Mouse (Mus musculus) spleen, embryonic (tissue): ENCODE results near the gene Znhit2.

ENCODE experiments used
- CTCF ChIA-PET: fragments of 350-600 bp; sonication (Branson Sonifier 250); formaldehyde crosslinking; loops from one replicate; lab custom pipeline; 2022; lab: Charles Lee

Gene Znhit2

DNA sequence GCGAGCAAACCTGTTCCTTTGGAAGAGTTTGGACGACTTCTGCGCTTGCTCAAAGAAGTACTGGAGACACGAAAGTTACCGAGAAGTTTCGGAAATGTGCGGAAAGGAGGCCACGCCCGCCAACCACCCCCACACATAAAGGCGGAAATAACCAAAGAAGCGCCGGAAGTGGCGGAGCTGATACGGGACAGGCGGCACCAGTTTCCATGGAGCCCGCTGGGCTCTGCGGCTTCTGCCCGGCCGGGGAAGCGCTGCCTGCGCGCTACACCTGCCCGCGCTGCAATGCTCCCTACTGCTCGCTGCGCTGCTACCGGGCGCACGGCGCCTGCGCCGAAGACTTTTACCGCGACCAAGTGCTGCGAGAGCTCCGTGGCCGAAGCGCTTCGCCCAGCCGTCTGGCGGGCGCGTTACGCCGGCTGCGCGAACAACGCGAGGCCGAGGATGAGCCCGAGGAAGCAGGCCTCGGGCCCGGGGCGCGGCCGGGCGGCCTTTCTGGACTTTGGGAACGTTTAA, at the start of gene Znhit2:
Gene Znhit2 (plus strand): TSS at position 172 of the 513 bp plus-strand sequence.
- CTCF ChIA-PET = interaction anchor here (0.5 to 1.0 kb wide), 2 partner anchors 23 to 64 kb away, joined by 3 to 6 read pairs; no protein-coding TSS in a partner anchor

DNA sequence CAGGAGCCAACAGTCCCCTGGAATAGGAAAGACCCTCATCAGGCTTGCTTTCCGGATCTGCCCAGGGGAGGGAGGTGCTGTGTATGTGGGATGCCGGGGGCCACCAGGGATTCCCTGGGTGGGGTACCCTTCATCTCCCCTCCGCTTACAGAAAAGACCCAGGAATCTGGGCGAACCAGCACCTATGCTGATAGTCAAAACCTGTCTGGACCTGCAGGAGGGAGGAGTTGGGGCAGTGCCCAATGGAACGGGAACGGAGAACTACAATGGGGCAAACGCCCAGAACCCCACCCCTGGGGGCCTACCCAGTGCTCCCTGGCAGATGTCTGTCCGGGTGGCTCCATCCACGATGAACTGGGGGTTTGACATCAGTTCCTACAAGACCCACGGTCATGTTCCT, 47.3 kb upstream of the Znhit2 start:
- CTCF ChIA-PET = interaction anchor here (0.6 kb wide), 1 partner anchor 34 kb away, joined by 4 read pairs; no protein-coding TSS in a partner anchor

DNA sequence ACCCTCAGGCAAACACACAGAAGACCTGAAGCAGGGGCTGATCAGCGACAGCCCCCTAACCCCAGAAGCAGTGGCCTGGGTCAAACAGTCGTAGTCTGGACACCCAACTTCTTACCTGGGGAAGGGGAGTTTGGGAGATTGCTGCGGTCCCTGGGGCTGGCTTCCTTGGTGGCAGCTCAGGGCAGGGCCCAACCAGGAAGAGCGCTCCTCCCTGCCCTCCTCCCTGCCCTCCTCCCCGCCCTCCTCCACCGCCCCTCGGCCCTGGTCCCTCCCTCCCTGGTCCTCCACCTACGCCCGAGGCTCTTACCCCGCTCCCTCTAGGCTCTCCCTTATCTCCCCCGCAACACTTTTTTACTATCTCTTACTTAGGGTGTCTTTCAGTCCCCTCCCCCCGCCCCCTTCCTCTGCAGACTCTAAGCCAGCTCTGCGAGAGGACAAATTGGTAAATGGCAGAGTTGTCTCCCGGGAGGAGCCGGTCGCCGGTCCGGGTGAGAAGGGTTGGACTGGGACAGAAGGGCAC, 45.9 kb upstream of the Znhit2 start:
- CTCF ChIA-PET = interaction anchor here (0.6 to 1.4 kb wide), 4 partner anchors 10 to 49 kb away, joined by 3 to 5 read pairs (median 4); partner anchors contain the start of gene Syvn1

DNA sequence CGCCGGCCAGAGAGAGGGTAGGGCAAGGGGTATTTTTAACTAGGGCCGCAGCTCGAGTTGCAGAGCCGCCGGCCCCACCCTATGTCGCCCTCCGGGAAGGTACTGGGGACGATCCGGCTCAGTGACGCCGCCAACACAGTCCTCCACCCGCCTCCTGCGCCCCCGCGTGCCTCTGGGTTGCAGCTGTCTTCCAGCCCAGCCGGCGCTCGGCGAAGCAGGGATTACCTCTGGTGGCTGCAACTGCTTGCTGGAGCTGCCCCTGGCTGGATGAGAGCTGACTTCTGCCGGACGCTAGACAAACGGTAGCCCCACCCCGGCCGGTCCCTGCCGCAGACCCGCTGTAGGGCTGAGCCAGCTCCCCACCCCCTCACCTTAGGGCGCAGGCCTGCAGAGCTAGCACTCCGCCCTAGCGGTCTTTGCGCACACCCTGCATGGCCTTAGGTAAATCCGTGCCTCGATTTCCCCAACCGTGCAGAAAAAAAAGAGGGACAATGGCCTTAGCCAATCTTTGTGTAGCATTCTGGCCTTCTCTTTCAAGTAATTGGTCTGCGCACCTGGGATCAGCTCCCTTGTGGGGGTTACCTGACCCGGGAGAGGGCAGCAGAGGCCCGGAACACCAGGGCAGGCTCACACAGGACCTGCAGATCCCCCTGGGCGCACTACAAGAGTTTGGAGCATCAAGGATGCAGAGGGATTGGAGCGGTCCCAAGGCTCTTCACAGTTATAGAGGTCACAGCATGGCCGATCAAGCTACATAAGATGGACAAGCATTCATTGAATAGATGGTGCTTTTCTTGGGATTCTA, 45.3 kb upstream of the Znhit2 start, which contains the start of gene Capn1:
Gene Capn1 (minus strand): TSS at position 387 of the 805 bp plus-strand sequence.
- CTCF ChIA-PET = interaction anchor here (0.7 to 1.4 kb wide), 4 partner anchors 9 to 263 kb away, joined by 3 to 5 read pairs (median 4); partner anchors contain the start of gene Syvn1

DNA sequence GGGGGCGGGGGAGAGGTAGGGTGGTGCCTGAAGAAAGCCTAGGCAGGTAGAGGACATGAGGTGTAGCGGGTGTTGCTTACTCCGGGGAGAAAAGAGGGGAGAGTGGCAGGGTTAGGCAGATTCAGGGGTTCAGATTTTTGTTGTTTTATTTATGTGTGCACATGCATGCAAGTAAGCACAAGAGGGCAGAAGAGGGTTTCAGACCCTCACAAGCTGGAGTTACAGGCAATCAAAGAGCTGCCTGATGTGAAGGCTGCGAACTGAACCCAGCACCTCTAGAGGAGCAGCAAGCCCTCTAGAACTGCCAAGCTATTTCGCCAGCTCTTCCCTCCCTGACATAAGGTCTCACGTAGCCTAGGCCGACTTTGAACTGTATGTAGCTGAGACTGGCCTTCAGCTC, 44.5 kb upstream of the Znhit2 start:
- CTCF ChIA-PET = interaction anchor here (0.7 to 1.4 kb wide), 2 partner anchors 51 to 262 kb away, joined by 3 to 4 read pairs; no protein-coding TSS in a partner anchor

DNA sequence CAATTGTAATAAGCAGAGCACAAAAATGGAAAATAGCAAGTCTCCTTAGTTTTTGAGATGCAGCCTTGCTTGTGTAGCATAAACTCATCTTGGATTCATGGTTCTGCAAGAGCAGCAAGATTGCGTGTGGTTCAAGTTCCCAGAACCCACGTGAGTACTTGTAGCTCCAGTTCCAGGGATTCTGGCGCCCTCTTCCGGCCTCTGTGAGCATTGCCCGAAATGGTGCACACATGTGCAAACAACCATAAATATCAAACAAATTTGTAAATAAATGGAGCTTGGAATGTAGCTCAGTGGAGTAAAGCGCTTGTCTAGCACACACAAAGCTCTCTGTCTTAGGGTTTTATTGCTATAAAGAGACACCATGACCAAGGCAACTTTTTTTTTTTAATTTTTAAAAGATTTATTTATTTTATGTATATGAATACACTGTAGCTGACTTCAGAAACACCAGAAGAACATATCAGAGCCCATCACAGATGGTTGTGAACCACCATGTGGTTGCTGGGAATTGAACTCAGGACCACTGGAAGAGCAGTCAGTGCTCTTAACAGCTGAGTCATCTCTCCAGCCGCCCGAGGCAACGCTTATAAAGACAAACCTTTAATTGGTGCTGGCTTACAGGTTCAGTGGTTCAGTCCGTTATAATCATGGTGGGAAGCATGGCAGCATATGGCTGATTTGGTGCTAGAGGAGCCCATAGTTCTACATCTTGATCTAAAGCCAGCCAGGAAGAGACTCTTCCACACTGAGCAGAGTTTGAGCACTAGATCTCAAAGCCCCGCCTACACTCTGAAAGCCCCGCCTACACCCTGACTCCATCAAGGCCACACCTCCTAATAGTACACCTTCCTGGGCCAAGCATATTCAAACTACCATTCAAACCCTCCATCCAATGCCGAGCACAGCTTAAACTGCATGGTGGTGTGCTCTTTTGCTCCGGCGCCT, 42.6 kb upstream of the Znhit2 start:
- CTCF ChIA-PET = interaction anchor here (0.7 to 1.0 kb wide), 2 partner anchors 52 to 60 kb away, joined by 4 to 23 read pairs; no protein-coding TSS in a partner anchor

DNA sequence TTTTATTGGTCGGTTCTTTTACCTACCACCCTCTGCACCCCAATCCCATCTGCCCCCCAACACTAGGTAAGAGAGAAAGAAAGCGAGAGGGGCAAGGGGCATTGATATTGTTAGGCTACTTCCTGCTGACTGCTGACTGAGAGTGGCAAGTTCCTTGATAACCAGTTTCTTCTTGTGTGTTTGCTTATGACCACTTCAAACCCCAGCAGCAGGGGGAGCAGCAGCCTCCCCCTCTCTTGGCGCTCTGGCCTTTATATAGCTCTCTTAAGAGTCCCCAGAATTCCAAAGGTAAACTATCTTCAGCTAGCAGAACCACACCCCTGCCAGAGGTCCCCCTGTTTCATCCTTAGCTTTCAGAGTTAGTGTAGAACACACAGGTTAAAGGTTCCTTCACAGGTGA, 40.7 kb upstream of the Znhit2 start:
- CTCF ChIA-PET = interaction anchor here (0.6 kb wide), 1 partner anchor 52 kb away, joined by 3 read pairs; no protein-coding TSS in a partner anchor

DNA sequence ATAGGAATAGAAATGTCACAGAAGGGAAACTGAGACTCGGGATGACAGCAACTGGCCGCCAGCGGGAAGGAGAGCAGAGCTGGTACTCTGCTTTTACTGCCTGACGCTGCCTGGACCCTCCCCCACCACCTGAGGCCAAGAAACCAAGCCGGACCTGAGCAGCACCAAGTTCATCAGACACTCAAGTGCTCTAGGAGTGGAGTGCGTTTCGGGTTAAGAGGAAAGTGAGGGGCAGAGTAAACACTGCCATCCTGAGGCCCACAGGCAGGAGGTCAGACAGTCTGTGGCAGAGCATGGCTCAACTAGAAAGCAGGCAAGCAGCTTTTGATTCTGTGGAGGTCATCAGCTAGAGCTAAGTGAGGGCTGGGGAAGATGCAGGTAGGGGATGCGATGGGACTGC, 37.9 kb upstream of the Znhit2 start:
- CTCF ChIA-PET = interaction anchor here (0.9 kb wide), 1 partner anchor 103 kb away, joined by 4 read pairs; no protein-coding TSS in a partner anchor

DNA sequence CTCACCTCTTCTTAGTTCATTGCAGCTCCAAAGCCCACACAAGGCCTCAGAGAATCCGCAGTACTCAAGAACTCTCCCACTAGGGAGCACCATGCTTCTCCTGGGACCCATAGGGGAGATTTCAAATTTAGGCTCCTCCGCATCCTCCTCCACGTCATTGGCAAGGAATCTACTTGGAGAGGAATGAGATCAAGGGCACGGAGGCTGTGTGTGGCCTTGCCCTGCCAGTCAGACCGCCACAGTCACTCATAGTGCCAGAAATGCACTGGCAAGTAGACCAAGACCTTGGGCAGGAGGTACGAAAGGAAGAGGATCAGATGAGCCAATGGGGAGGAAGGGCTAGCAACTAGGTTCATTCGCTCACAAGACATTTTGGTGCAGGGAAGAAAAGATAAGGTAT, 37.1 kb upstream of the Znhit2 start:
- CTCF ChIA-PET = no interaction called here

DNA sequence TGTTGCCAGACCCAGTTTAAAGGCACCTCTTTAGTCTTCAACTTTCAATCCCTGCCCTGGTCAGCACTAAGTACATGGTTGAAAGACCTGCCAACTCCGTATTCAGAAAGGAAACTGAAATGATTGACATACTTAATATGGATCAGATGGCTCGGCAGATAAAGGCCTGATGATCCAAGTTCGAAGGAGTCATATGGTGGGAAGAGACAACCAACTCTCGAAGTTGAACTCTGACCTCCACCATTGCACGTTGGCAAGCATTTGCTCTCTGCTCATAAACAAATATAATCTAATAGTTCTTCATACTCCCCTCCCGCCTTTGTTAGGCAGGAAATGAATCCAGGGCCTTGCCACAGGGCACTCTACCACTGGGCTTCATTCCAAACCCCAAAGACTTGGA, 32.0 kb upstream of the Znhit2 start:
- CTCF ChIA-PET = no interaction called here

DNA sequence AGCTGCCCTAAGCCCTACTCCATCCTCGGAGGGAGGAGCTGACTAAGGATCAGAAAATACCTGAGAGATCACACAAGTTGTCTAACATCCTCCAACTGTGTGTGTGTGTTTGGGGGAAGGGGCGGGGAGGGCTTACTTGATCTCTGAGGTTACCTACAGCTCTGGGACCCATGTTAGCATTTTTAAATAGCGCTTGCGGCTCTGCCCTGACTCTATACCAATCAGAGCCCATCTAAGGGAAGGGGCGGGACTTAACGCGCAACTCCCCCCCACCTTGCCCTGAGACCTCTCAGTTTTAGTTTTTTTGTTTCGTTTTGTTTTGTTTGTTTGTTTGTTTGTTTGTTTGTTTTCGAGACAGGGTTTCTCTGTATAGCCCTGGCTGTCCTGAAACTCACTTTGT, 31.6 kb upstream of the Znhit2 start:
- CTCF ChIA-PET = no interaction called here

DNA sequence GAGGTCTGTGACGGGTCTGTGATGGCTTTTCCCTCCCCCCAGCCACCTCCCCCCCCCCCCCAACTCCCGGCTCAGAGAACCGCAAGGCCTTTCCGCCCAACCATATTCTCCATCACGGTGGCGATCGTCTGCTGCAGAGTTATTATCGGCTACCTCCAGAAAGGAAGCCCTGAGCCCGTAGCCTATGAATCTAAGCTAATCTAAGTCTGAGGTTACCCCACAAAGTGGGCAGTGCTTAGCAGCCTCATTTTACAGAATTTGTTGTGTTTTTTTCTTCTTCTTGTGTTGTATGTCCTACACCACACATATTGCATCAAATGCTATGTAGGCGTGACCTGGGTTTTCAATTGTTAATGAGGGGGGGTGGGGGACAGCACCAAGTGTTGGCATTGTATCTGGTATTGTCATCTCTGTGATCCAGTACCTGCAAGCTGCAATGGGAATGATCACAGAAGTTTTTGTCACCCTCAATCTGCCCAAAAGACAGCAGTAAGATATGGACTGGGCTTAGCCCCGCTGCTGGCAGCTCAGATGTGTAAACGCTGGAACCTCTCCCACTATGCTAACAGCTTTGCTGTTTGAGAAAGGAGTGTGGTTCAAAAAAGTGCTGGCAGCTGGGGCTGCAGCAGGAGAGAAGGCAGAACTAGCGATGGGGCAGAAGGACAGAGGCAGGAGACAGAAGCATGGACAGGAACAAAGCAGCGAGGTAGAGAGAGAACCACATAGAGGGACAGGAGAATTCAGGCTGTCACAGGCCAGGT, 30.3 kb upstream of the Znhit2 start:
- CTCF ChIA-PET = no interaction called here

DNA sequence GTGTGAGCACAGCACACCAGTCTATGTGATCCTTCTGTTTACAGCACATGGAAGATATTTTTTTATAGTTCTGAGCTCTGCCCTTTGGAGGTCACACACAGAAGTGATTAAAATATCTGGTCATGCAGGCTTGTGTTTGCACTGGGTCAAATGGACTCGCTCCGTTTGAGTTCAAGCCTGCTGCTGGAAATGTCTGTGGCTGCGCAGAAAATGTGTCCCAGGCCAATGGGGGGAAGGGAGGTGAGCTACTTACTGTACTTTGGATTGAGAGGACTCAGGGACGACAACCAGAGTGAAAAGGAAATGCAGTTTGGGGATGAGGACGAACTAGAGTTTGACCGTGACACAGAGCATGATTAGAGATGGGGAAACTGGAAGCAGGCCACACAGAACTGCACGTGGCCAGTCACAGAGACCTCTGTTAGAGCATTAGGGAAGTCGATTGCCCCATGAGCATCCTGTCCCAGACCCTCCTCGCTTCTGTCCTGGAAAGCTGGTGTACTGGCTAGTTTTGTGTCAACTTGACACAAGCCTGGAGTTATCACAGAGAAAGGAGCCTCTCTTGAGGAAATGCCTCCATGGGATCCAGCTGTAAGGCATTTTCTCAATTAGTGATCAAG, 24.9 kb upstream of the Znhit2 start:
- CTCF ChIA-PET = no interaction called here

DNA sequence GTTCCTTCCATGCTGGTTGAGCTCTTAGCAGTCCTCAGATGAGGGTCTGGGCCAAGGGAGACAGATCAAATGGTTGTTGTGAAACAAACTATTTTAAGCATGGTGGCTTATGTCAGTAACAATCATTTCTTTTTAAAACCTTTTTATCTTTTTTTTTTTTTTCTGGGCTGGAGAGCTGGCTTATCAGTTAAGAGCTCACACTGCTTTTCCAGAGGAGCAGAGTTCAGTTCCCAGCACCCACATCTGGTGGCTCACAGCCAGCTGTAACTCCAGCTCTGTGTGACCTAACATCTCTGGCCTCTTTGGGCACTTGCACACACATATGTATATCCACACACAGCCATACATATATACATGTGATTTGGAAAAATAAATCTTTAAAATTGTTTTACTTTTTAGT, 23.3 kb upstream of the Znhit2 start:
- CTCF ChIA-PET = interaction anchor here (0.7 to 1.4 kb wide), 2 partner anchors 12 to 41 kb away, joined by 3 read pairs; no protein-coding TSS in a partner anchor

DNA sequence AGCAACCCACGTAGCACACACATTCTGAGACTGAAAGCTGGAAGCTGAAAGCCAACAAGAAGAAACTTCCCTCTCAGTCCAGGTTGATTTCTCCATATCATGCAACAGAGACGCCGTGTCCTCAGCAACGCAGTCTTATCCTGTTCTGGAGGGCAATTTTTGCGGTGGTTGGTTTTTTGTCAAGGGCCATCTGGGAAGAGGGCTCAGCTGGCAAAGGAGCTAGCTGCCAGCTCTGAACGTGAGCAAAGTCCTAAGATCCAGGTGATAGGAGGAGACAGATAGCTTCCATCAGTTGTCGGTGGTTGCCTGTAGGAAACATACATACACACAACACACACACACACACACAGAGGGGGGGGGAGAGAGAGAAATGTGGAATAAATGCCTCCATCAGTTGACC, 22.7 kb upstream of the Znhit2 start:
- CTCF ChIA-PET = interaction anchor here (0.6 kb wide), 1 partner anchor 651 kb away, joined by 3 read pairs; no protein-coding TSS in a partner anchor

DNA sequence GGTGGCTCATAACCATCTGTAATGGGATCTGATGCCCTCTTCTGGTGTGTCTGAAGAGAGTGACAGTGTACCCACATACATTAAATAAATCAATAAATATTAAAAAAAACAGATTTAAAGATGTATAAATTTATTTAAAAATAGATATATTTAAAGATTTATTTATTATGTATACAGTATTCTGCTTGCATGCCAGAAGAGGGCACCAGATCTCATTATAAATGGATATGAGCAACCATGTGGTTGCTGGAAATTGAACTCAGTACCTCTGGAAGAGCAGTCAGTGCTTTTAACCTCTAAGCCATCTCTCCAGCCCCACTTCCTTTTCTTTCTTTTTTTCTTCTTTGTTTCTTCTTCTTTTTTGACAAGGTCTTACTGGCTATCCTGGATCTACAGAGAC, 21.0 kb upstream of the Znhit2 start:
- CTCF ChIA-PET = interaction anchor here (0.7 kb wide), 1 partner anchor 74 kb away, joined by 3 read pairs; no protein-coding TSS in a partner anchor

DNA sequence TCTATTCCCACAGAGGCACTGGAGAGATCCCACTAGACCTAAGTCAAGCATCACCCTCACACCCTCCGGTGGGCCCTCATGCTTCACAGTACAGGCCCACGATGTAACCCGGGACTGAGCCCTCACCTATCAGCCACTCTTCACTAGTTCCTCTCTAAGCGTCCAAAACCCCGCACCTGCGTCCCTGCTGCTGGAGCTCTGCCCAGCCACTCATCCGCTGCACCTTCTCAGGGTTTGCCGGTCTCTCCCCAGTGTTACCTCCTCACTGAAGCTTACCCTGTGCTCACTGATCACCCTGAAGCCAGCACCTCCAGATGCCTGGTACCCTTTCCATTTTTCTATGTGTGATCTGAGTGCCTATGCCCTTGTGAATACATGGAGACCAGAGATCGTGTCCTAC, 18.7 kb upstream of the Znhit2 start:
- CTCF ChIA-PET = interaction anchor here (0.9 to 1.1 kb wide), 2 partner anchors 11 to 77 kb away, joined by 3 read pairs; no protein-coding TSS in a partner anchor

DNA sequence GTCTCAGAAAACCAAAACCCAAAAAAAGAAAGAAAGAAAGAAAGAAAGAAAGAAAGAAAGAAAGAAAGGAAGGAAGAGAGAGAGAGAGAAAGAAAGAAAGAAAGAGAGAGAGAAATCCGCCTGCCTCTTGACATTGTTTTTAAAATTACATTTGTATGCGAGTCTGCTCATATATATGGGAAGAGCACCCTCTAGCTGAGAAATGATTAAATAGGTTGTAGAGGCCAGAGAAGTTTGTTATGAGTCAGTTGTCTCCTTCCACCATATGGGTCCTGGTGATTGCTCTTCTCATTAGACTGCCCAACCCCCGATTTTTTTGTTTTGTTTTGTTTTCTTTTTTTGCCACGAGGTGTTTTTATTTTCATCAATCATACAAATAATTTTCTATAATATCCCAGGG, 16.9 kb upstream of the Znhit2 start:
- CTCF ChIA-PET = interaction anchor here (0.7 kb wide), 1 partner anchor 30 kb away, joined by 3 read pairs; no protein-coding TSS in a partner anchor
